Mouse (Mus musculus) embryonic facial prominence, embryonic 12.5 days (tissue): Measurements from ENCODE around the gene Tpp1. TPM values are rescaled to one million over a fixed set of nuclear protein-coding genes. Genes with fewer than 3 reads are reported as not detected.
"Not testable (repeated sequence)": the region's sequence is repeated elsewhere in the genome, so short reads cannot be mapped to it uniquely, and the experiment has no call there.

Source experiments
- ATAC-seq: fragments of 200-750 bp; cut with Nextera tagmentation; 2 replicates; pipeline ENCODE4 v1.8.0; 2017; ENCODE audit not compliant: insufficient number of reproducible peaks, insufficient read depth, low FRiP score, low TSS enrichment
- H3K27ac ChIP-seq: fragments of 300-500 bp; sonication (generic); 2 replicates; pipeline ENCODE4 v1.5.1; 2016; ENCODE audit warnings: mild to moderate bottlenecking
- H3K27me3 ChIP-seq: fragments of 300-500 bp; sonication (generic); 2 replicates; pipeline ENCODE4 v1.6.1; 2016; ENCODE audit warnings: mild to moderate bottlenecking, moderate library complexity
- H3K36me3 ChIP-seq: fragments of 300-500 bp; sonication (generic); 2 replicates; pipeline ENCODE4 v1.6.1; 2016; ENCODE audit warnings: mild to moderate bottlenecking
- H3K4me1 ChIP-seq: fragments of 300-500 bp; sonication (generic); 2 replicates; pipeline ENCODE4 v1.6.1; 2016
- H3K4me2 ChIP-seq: fragments of 300-500 bp; sonication (generic); replicated peaks from 2 replicates; pipeline ENCODE4 v1.6.1; 2016; ENCODE audit warnings: mild to moderate bottlenecking, moderate library complexity
- H3K4me3 ChIP-seq: fragments of 300-500 bp; sonication (generic); 2 replicates; pipeline ENCODE4 v1.5.1; 2016; ENCODE audit warnings: mild to moderate bottlenecking
- H3K9ac ChIP-seq: fragments of 300-500 bp; sonication (generic); 2 replicates; pipeline ENCODE4 v1.6.1; 2016; ENCODE audit warnings: mild to moderate bottlenecking, moderate library complexity
- H3K9me3 ChIP-seq: fragments of 300-500 bp; sonication (generic); 2 replicates; pipeline ENCODE4 v1.6.1; 2016; ENCODE audit warnings: mild to moderate bottlenecking, moderate library complexity
- WGBS: fragments of 180-500 bp; shearing (Covaris S2); methylation state at CpG from one replicate; pipeline ENCODE4 v1.1.7; 2016; 5-methylcytosine and 5-hydroxymethylcytosine counted together
- polyA plus RNA-seq: library from polyadenylated mRNA; unstranded; fragments of >200 nt; fragmentation: Nextera tagmentation; extraction: Ambion mirVana; gene quantifications from 2 replicates; pipeline ENCODE4 v1.2.1, GENCODE M21; 2016

Tpp1 gene
- polyA plus RNA-seq, 1 experiment from 2014 or later: 43.3 TPM

- no peaks in the 10 kb centered on the region for H3K9me3 ChIP-seq
- no peak for ATAC-seq
- 91% methylated on average over 10 of the region's 10 CpGs for WGBS
- H3K9ac ChIP-seq: no peak overlapping the region
- no peak overlapping the region for H3K4me3 ChIP-seq
- no peak overlapping the region for H3K4me2 ChIP-seq
- peaks cover 67% of the 10 kb centered on the region for H3K36me3 ChIP-seq
- no peak overlapping the region for H3K27ac ChIP-seq
- H3K27me3 ChIP-seq: no peaks in the 10 kb centered on the region
- H3K4me1 ChIP-seq: peaks cover 6% of the 10 kb centered on the region
Observed at GRCm38 (mm10) chr7:105753281-105753680, 1.2 kb upstream of the Tpp1 start.

DNA sequence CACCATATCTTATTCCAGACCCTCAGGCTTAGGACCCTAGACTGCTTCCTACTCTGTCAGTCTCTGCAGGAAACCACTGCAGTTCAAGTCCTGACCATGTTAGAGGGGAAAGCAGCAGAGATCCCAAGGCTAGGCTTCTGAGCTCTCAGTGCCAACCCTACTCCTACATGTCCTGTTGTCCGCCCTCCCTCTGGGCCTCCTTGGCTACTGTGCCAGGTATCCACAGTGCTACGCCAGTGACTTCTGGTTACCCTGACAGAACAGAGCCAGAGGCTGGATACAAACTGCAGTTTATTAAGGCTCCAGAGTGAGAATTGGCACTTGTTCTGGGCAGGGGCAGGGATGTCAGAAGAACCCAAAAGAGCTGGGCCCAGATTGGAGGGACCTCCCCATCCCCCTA is 681 bp upstream of the Tpp1 start:
- H3K9ac ChIP-seq: no peak overlapping the region
- peaks cover 61% of the 10 kb centered on the region for H3K36me3 ChIP-seq
- 90% methylated on average over 2 of the region's 2 CpGs for WGBS
- H3K9me3 ChIP-seq: no peaks in the 10 kb centered on the region
- no peaks in the 10 kb centered on the region for H3K27me3 ChIP-seq
- no peak overlapping the region; the same call in 1 of the 2 replicates for H3K4me3 ChIP-seq
- no peak for ATAC-seq
- H3K4me2 ChIP-seq: no peak overlapping the region
- H3K27ac ChIP-seq: no peak overlapping the region
- peaks cover 6% of the 10 kb centered on the region for H3K4me1 ChIP-seq

GRCm38 (mm10) chr7:105747776-105748175 is 4.3 kb downstream of the Tpp1 start:
- no peaks in the 10 kb centered on the region for H3K9me3 ChIP-seq
- no peak overlapping the region for H3K4me2 ChIP-seq
- H3K4me1 ChIP-seq: peaks cover 14% of the 10 kb centered on the region
- ATAC-seq: no peak
- no peak overlapping the region for H3K4me3 ChIP-seq
- H3K27ac ChIP-seq: no peak overlapping the region
- WGBS: 69% methylated on average over 2 of the region's 2 CpGs
- H3K36me3 ChIP-seq: peaks cover 24% of the 10 kb centered on the region
- no peak overlapping the region for H3K9ac ChIP-seq
- no peaks in the 10 kb centered on the region for H3K27me3 ChIP-seq

DNA sequence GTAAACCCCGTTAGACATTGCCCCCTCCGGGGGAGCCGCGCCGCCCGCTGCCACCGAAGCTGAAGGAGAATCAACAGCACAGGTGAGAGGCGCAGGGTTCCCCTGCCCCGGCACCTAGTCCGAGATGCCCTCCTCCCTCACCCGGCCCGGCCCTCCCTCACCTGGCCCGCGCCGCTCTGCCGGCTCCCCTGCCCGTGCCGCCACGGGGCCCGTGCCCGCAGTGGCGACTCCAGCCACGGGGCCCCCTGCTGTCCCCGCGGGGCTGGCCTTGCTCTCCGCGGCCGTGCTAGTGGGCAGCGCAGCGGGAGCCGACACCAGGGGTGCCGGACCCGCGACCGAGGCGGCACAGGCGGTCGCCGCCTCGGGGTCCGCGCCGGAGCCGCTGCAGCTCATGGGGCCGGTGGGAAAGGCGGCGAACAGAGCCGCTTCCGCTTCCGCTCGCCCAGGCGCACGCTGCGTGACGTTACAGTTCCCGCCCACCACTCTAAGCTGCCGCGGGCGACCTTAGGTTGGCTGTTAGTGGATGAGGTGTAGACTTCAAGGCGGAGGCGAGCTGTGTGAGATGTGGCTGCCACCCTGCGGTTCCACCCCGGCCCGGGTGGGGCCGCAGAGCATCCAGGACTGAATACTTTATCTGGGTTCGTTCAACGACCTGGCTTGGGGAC is 8.0 kb downstream of the Tpp1 start, which contains the start of gene Taf10:
TSS of gene Taf10 (minus strand) at position 436 of the 665 bp plus-strand sequence.
- Histone ChIP-seq H3K36me3 (peaks cover 40% of the 10 kb centered on the region), H3K27ac (peak within 1 kb of the TSS; percentile 72), H3K4me1 (peaks cover 10% of the 10 kb centered on the region), H3K4me2 (peak within 1 kb of the TSS; percentile 89), H3K4me3 (peak within 1 kb of the TSS; percentile 99), H3K27me3 (no peaks in the 10 kb centered on the region), H3K9me3 (no peaks in the 10 kb centered on the region), H3K9ac (peak within 1 kb of the TSS; percentile 93)
- peak; percentile 97 for ATAC-seq
- WGBS: under 1% methylated on average over 67 of the region's 67 CpGs

GRCm38 (mm10) chr7:105743246-105743925 is 8.6 kb downstream of the Tpp1 start:
- not testable (repeated sequence) for H3K9me3 ChIP-seq, ATAC-seq, H3K27me3 ChIP-seq
- 34% methylated on average over 20 of the region's 20 CpGs for WGBS
- Histone ChIP-seq H3K4me3 (peak overlapping the region; percentile 99), H3K36me3 (peaks cover 40% of the 10 kb centered on the region), H3K4me2 (peak overlapping the region; percentile 89), H3K27ac (peak overlapping the region; percentile 72; the same call in 1 of the 2 replicates), H3K4me1 (peaks cover 16% of the 10 kb centered on the region), H3K9ac (peak overlapping the region; percentile 93)

GRCm38 (mm10) chr7:105742539-105743215 is 9.4 kb downstream of the Tpp1 start:
- Histone ChIP-seq H3K9ac (peak overlapping the region; percentile 93), H3K4me2 (peak overlapping the region; percentile 89; the same call in 1 of the 2 replicates), H3K36me3 (peaks cover 40% of the 10 kb centered on the region), H3K4me3 (peak overlapping the region; percentile 99; the same call in 1 of the 2 replicates), H3K4me1 (peaks cover 23% of the 10 kb centered on the region)
- not testable (repeated sequence) for ATAC-seq, H3K27me3 ChIP-seq, H3K9me3 ChIP-seq, H3K27ac ChIP-seq
- 77% methylated on average over 7 of the region's 7 CpGs for WGBS

GRCm38 (mm10) chr7:105741978-105742377 is 10.1 kb downstream of the Tpp1 start:
- 91% methylated on average over 9 of the region's 9 CpGs for WGBS
- peaks cover 40% of the 10 kb centered on the region for H3K36me3 ChIP-seq
- no peaks in the 10 kb centered on the region for H3K9me3 ChIP-seq
- no peak overlapping the region for H3K4me2 ChIP-seq
- H3K9ac ChIP-seq: no peak overlapping the region
- no peak overlapping the region for H3K4me3 ChIP-seq
- no peaks in the 10 kb centered on the region for H3K27me3 ChIP-seq
- H3K27ac ChIP-seq: no peak overlapping the region
- peaks cover 26% of the 10 kb centered on the region for H3K4me1 ChIP-seq
- no peak for ATAC-seq

- H3K9me3 ChIP-seq: no peaks in the 10 kb centered on the region
- no peaks in the 10 kb centered on the region for H3K27me3 ChIP-seq
- no peak overlapping the region for H3K4me2 ChIP-seq
- ATAC-seq: no peak
- H3K4me1 ChIP-seq: peaks cover 26% of the 10 kb centered on the region
- no peak overlapping the region for H3K9ac ChIP-seq
- peaks cover 32% of the 10 kb centered on the region for H3K36me3 ChIP-seq
- 80% methylated on average over 6 of the region's 6 CpGs for WGBS
- H3K27ac ChIP-seq: no peak overlapping the region
- H3K4me3 ChIP-seq: no peak overlapping the region
Observed at GRCm38 (mm10) chr7:105740851-105741250, 11.2 kb downstream of the Tpp1 start.

DNA sequence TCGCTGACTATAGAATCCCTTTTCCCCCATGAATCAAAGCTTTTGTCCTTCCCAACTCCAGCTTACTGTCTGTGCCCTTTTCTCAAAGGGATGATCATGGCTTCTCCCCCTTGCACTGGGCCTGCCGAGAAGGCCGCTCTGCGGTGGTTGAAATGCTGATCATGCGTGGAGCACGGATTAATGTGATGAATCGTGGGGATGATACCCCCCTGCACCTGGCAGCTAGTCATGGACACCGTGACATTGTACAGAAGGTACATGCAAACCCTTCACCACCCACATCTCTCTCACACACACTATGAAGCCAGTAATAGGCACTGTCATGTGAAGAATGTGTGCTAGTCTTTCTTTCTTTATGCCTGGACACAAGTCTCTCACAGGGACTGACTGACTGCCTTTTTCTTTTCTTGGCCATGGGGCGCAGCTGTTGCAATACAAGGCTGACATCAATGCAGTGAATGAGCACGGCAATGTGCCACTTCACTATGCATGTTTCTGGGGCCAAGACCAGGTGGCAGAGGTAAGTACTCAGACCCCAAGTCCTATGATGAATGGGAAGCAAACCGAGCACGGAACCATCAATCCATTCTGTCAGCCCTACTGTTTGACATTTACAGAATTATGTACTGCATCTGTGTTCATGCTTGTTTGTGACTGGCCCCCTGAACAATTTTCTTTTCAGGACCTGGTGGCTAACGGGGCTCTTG is 11.8 kb downstream of the Tpp1 start:
- H3K4me3 ChIP-seq: no peak overlapping the region
- 91% methylated on average over 13 of the region's 13 CpGs for WGBS
- no peak overlapping the region for H3K9ac ChIP-seq
- H3K27ac ChIP-seq: no peak overlapping the region
- no peak for ATAC-seq
- peaks cover 26% of the 10 kb centered on the region for H3K4me1 ChIP-seq
- H3K36me3 ChIP-seq: peaks cover 32% of the 10 kb centered on the region
- H3K9me3 ChIP-seq: no peaks in the 10 kb centered on the region
- H3K27me3 ChIP-seq: no peaks in the 10 kb centered on the region
- no peak overlapping the region for H3K4me2 ChIP-seq

DNA sequence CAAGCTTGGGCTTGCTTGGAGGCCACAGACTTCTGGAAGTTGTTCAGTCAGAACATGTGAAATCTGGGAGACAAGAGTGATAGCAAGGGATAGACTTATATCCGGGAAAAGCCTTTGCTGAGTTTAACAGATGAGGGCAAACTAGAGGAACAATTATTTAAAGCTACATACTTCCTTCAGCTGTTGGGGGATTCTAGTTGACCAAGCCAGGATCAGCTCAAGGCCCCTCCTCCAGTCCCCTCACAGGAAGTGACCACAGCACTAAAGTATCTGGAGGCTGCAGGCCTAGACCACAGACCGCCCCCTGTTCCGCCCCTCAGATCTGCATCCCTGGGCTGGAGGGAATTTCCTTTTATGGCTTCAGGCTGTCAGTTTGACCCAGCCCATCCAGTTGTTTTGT is 13.1 kb downstream of the Tpp1 start:
- Histone ChIP-seq H3K36me3 (peaks cover 39% of the 10 kb centered on the region), H3K4me3 (no peak overlapping the region), H3K27ac (peak overlapping the region; percentile 80), H3K9ac (no peak overlapping the region), H3K4me2 (peak overlapping the region; percentile 70), H3K4me1 (peaks cover 32% of the 10 kb centered on the region), H3K9me3 (no peaks in the 10 kb centered on the region), H3K27me3 (no peaks in the 10 kb centered on the region)
- 11% methylated on average over 3 of the region's 3 CpGs for WGBS
- 0 out of 2 replicates have a peak, but pooled peaks have one; percentile 48 for ATAC-seq

- Histone ChIP-seq H3K36me3 (peaks cover 45% of the 10 kb centered on the region), H3K27ac (no peak overlapping the region), H3K9ac (no peak overlapping the region), H3K27me3 (no peaks in the 10 kb centered on the region), H3K9me3 (no peaks in the 10 kb centered on the region), H3K4me3 (no peak overlapping the region), H3K4me1 (peaks cover 29% of the 10 kb centered on the region), H3K4me2 (peak overlapping the region; percentile 70)
- WGBS: 69% methylated on average over 2 of the region's 2 CpGs
- ATAC-seq: no peak
Observed at GRCm38 (mm10) chr7:105738286-105738685, 13.7 kb downstream of the Tpp1 start.
